Comparison of ENCODE assay signal across 25 mouse cellular contexts in genomic region chr16:32685405-32685804, GRCm38 (mm10). TPM values are rescaled to one million over a fixed set of nuclear protein-coding genes. Genes with fewer than 3 reads are reported as not detected.
"Had no signal": no experiment of that assay in that cellular context is flagged by ENCODE, and none has a peak within 500 bp of the region (broad histone marks: within the 10 kb centered on the region; RNA-seq: fewer than 3 reads in every experiment).

No protein-coding gene starts in this region.

- H3K4me3 ChIP-seq: left cerebral cortex, adult 2 months; lung, embryonic 15.5 days; midbrain, embryonic 12.5 days; midbrain, embryonic 15.5 days; neural tube, embryonic 12.5 days; neural tube, embryonic 15.5 days had no signal

- H3K4me2 ChIP-seq: lung, embryonic 15.5 days; midbrain, embryonic 12.5 days; midbrain, embryonic 15.5 days; neural tube, embryonic 12.5 days; neural tube, embryonic 15.5 days had no signal

- H3K4me1 ChIP-seq: midbrain, embryonic 12.5 days; midbrain, embryonic 15.5 days; neural tube, embryonic 15.5 days had no signal

- H3K9ac ChIP-seq: liver, embryonic 14.5 days; lung, embryonic 15.5 days; midbrain, embryonic 12.5 days; midbrain, embryonic 15.5 days; neural tube, embryonic 12.5 days; neural tube, embryonic 15.5 days had no signal

- H3K27me3 ChIP-seq: lung, embryonic 15.5 days; midbrain, embryonic 12.5 days; midbrain, embryonic 15.5 days; neural tube, embryonic 12.5 days; neural tube, embryonic 15.5 days had no signal

- H3K9me3 ChIP-seq: lung, embryonic 15.5 days; midbrain, embryonic 12.5 days; midbrain, embryonic 15.5 days; neural tube, embryonic 12.5 days; neural tube, embryonic 15.5 days had no signal

- ATAC-seq: intestine, postnatal 0 days; midbrain, embryonic 15.5 days had no signal

- H3K27ac ChIP-seq: kidney, postnatal 0 days; left cerebral cortex, adult 2 months; liver, embryonic 14.5 days; lung, embryonic 15.5 days; macrophage; midbrain, embryonic 12.5 days; midbrain, embryonic 15.5 days; neural tube, embryonic 12.5 days; neural tube, embryonic 15.5 days; stomach, postnatal 0 days had no signal

- DNase-seq: kidney, adult 2 months; kidney, postnatal 25 days; layer of hippocampus, postnatal 36 days; lung, postnatal 14 days; right cerebral cortex, adult 18-20 months; right cerebral cortex, postnatal 14 days; right cerebral cortex, postnatal 4 days; thymus, adult 18-20 months had no signal

RNA-seq across cellular contexts. Expression of gene Muc4, which starts 50.3 kb away (rescaled TPM):
- total RNA-seq: layer of hippocampus, adult 8-10 months; layer of hippocampus, postnatal 10 days; layer of hippocampus, postnatal 36 days; left cerebral cortex, adult 2 months; left cerebral cortex, postnatal 10 days; left cerebral cortex, postnatal 36 days; megakaryocyte, adult 5-6 weeks had no signal
- polyA plus RNA-seq: limb, embryonic 11.5 days; macrophage; midbrain, embryonic 15.5 days had no signal
